Mouse (Mus musculus) myocyte (in vitro differentiated cells): ENCODE data around the gene Hsd17b13. TPM values are rescaled to one million over a fixed set of nuclear protein-coding genes. Genes with fewer than 3 reads are reported as not detected.

Experiments used
- H3K27me3 ChIP-seq: one replicate; pipeline ENCODE4 v1.6.1; 2011; ENCODE audit not compliant: control insufficient read depth, insufficient read depth, insufficient read length
- H3K36me3 ChIP-seq: one replicate; pipeline ENCODE4 v1.6.1; 2011; ENCODE audit not compliant: control insufficient read depth, insufficient read depth
- H3K4me2 ChIP-seq: one replicate; pipeline ENCODE4 v1.6.1; 2011; ENCODE audit warnings: low read depth, control low read depth
- H3K4me3 ChIP-seq: one replicate; pipeline ENCODE4 v1.5.1; 2011; ENCODE audit warnings: mild to moderate bottlenecking, control low read depth, moderate library complexity
- H3K79me2 ChIP-seq: one replicate; pipeline ENCODE4 v1.6.1; 2011; ENCODE audit not compliant: control insufficient read depth, insufficient read depth
- H3ac ChIP-seq: one replicate; pipeline ENCODE4 v1.6.1; 2011; ENCODE audit not compliant: control insufficient read depth, insufficient read length
- CEBPB ChIP-seq: IDR thresholded peaks from 2 replicates; pipeline ENCODE4 v1.6.1; 2011; ENCODE audit warnings: mild to moderate bottlenecking, moderate library complexity; ENCODE audit not compliant: poor library complexity, insufficient read depth, severe bottlenecking
- E2F4 ChIP-seq: IDR thresholded peaks from one replicate; pipeline ENCODE4 v1.6.1; 2011; ENCODE audit warnings: mild to moderate bottlenecking, control low read depth, moderate library complexity; ENCODE audit not compliant: insufficient read depth
- MAX ChIP-seq: IDR thresholded peaks from one replicate; pipeline ENCODE4 v1.6.1; 2011; ENCODE audit warnings: low read depth, mild to moderate bottlenecking, control low read depth
- MYOD1 ChIP-seq, 3 experiments: IDR thresholded peaks; one replicate each; pipeline ENCODE4 v1.6.1; 2011; ENCODE audit warnings: control low read depth in 2 of 3, low read depth in 2 of 3, mild to moderate bottlenecking in 2 of 3, moderate library complexity in 1 of 3; ENCODE audit not compliant: insufficient read length in 2 of 3, control insufficient read depth in 1 of 3
- MYOG ChIP-seq, 3 experiments: IDR thresholded peaks; one replicate each; pipeline ENCODE4 v1.6.1; 2011; ENCODE audit warnings: control low read depth in 2 of 3, low read depth in 2 of 3, mild to moderate bottlenecking in 2 of 3; ENCODE audit not compliant: insufficient read length in 2 of 3, control insufficient read depth in 1 of 3, insufficient read depth in 1 of 3
- POLR2A ChIP-seq: IDR thresholded peaks from one replicate; pipeline ENCODE4 v1.6.1; 2011; ENCODE audit warnings: low read depth, mild to moderate bottlenecking, control low read depth, moderate library complexity; ENCODE audit not compliant: insufficient read length
- POLR2AphosphoS2 ChIP-seq: IDR thresholded peaks from one replicate; pipeline ENCODE4 v1.6.1; 2011; ENCODE audit warnings: low read depth, control low read depth; ENCODE audit not compliant: insufficient read length
- REST ChIP-seq: IDR thresholded peaks from one replicate; pipeline ENCODE4 v1.6.1; 2011; ENCODE audit warnings: mild to moderate bottlenecking, control low read depth, moderate library complexity; ENCODE audit not compliant: insufficient read depth, insufficient read length
- SRF ChIP-seq: IDR thresholded peaks from one replicate; pipeline ENCODE4 v1.6.1; 2011; ENCODE audit warnings: low read depth; ENCODE audit not compliant: control insufficient read depth, insufficient read length
- TCF12 ChIP-seq: IDR thresholded peaks from one replicate; pipeline ENCODE4 v1.6.1; 2011; ENCODE audit warnings: mild to moderate bottlenecking, control low read depth; ENCODE audit not compliant: poor library complexity, insufficient read depth, severe bottlenecking
- TCF3 ChIP-seq: IDR thresholded peaks from one replicate; pipeline ENCODE4 v1.6.1; 2011; ENCODE audit warnings: low read depth, control low read depth; ENCODE audit not compliant: insufficient read length
- USF1 ChIP-seq: IDR thresholded peaks from one replicate; pipeline ENCODE4 v1.6.1; 2011; ENCODE audit warnings: low read depth, mild to moderate bottlenecking, control low read depth, moderate library complexity
- polyA plus RNA-seq: library from polyadenylated mRNA; unstranded; fragments of >200 nt; fragmentation: generic; extraction: Trizol; gene quantifications from one replicate; pipeline ENCODE4 v1.2.1, GENCODE M21; 2012; ENCODE audit warnings: missing spikeins

Hsd17b13 gene
- polyA plus RNA-seq, 1 experiment: 0.53 TPM

DNA sequence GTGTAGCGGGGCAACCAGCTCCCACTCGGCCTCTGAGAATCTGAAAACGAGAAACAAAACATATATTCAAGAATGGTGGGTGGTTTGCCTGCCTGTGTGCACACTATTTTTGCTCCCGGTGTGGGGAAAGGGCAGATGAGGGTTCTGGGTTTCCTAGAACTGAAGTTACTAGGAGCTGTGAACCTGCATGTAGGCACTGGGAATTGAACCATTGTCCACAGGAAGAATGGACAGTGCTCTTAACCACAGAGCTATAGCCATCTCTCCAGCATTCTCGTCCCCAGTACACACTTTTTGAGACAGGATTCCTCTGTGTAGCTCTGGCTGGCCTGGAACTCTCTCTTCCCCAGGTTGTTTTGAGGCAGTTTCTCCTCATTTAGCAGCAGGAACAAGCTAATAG lies 45.3 kb upstream of the Hsd17b13 start:
- no peak for TF ChIP-seq REST
- no peak for TF ChIP-seq MYOD1 (IDR thresholded peaks at IDR 0.05; ENCODE audit: control insufficient read depth in 1 of 3, insufficient read length in 2 of 3, low read depth in 2 of 3)
- no peak for TF ChIP-seq TCF3
- no peak for TF ChIP-seq TCF12
- no peak for TF ChIP-seq POLR2A
- no peak for TF ChIP-seq SRF
- TF ChIP-seq CEBPB: no peak
- TF ChIP-seq POLR2AphosphoS2: no peak
- no peak for TF ChIP-seq MYOG (IDR thresholded peaks at IDR 0.05; ENCODE audit: control insufficient read depth in 1 of 3, insufficient read depth in 1 of 3, insufficient read length in 2 of 3, low read depth in 2 of 3)
- TF ChIP-seq USF1: no peak
- TF ChIP-seq E2F4: no peak
- no peak for TF ChIP-seq MAX
- Histone ChIP-seq H3K4me2 (peak overlapping the region; percentile 97), H3K36me3 (no peaks in the 10 kb centered on the region), H3ac (no peak overlapping the region), H3K4me3 (peak overlapping the region; percentile 48), H3K79me2 (no peaks in the 10 kb centered on the region), H3K27me3 (no peaks in the 10 kb centered on the region)

DNA sequence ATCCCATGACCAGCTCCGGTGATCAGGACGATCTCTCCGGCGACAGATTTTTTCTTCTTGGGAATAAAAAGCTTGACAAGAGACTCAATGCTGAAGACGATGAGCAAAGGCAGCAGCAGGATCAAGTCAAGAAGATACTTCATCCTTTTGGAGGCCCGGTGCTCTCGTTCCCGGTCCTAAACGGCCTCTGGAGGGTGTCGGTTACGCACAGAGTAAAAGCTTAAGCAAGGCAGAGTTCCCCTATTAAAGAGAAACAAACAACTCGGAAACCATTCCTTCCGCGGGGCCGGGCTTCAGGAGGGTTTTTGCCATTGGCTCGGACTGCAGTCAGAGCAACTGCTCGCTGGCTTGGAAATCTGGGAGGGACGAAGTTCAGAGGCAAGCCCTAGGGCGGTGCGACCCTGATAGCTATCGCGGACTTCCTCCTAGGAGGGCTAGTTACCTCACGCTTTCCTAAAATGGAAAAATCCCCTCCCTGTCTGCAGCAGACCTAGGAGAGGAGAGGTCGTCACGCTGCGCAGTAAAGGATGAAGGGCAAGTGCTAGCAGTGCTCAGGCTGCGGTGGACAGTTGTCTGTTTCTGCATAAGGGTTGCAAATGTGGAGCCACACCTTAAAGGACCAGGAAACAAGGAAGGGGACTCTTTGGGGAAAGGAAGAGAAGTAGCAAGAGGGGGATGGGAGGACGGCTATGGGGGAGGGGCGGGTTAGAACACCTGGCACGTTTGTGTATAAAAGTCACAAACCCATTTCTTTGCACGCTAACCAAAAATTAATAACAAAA lies 44.6 kb upstream of the Hsd17b13 start, which contains the start of gene Hsd17b11:
Hsd17b11 (minus strand) TSS at position 323 of the 782 bp plus-strand sequence.
- peak within 1 kb of the TSS; percentile 97 for H3K4me2 ChIP-seq
- no peaks in the 10 kb centered on the region for H3K36me3 ChIP-seq
- no peaks in the 10 kb centered on the region for H3K27me3 ChIP-seq
- H3ac ChIP-seq: no peak within 1 kb of the TSS
- TF ChIP-seq POLR2AphosphoS2 (no peak), SRF (peak; percentile 72), USF1 (no peak), E2F4 (no peak), POLR2A (peak; percentile 26)
- no peaks in the 10 kb centered on the region for H3K79me2 ChIP-seq
- peak within 1 kb of the TSS; percentile 48 for H3K4me3 ChIP-seq

DNA sequence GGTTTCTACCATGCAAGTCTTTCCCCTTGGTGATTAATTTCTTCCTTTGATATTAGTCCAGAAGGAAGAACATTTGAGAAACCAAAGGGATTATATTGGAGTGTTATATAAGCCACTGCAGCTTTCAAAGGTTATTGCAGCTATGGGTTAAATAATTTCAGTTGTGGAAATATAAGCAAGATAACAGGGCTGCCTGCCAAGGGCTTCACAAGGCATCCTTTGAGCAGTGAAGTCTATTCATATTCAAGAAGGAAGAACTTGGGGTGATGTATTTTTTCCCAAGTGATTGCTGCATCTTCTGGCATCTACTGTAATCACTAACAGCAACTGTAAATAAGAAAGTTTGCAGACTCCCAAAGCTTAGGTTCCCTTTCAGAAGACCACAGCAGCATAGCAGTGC lies 34.2 kb upstream of the Hsd17b13 start:
- H3K36me3 ChIP-seq: no peaks in the 10 kb centered on the region
- TF ChIP-seq TCF3: no peak
- no peak for TF ChIP-seq TCF12
- TF ChIP-seq POLR2A: no peak
- no peak for TF ChIP-seq MYOG (IDR thresholded peaks at IDR 0.05; ENCODE audit: control insufficient read depth in 1 of 3, insufficient read depth in 1 of 3, insufficient read length in 2 of 3, low read depth in 2 of 3)
- no peak for TF ChIP-seq CEBPB
- no peak for TF ChIP-seq MYOD1 (IDR thresholded peaks at IDR 0.05; ENCODE audit: control insufficient read depth in 1 of 3, insufficient read length in 2 of 3, low read depth in 2 of 3)
- TF ChIP-seq MAX: no peak
- TF ChIP-seq REST: no peak
- no peak for TF ChIP-seq SRF
- no peak for TF ChIP-seq USF1
- no peak for TF ChIP-seq POLR2AphosphoS2
- no peak for TF ChIP-seq E2F4
- no peak overlapping the region for H3K4me3 ChIP-seq
- no peak overlapping the region for H3K4me2 ChIP-seq
- no peak overlapping the region for H3ac ChIP-seq
- no peaks in the 10 kb centered on the region for H3K27me3 ChIP-seq
- no peaks in the 10 kb centered on the region for H3K79me2 ChIP-seq

DNA sequence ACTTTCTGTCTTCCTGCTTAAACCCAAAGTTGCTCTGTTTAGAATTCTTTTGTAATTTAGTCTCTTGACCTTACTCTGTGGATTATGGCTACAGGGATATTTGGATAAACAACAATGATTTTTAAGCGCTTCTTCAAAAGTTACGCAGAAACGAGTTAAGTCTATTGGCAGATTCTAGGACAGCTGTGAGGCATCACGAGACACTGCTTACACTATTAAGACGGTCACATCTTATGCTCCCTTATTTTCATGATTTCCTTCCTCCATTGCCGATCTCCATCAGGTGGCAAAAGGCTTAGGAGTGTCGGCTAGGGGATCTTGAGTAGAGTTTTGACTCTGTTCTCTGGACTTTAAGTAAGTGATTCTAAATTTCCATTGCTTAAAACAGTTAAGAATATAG lies 33.1 kb upstream of the Hsd17b13 start:
- H3K27me3 ChIP-seq: no peaks in the 10 kb centered on the region
- no peak overlapping the region for H3ac ChIP-seq
- H3K4me2 ChIP-seq: no peak overlapping the region
- H3K4me3 ChIP-seq: no peak overlapping the region
- H3K36me3 ChIP-seq: no peaks in the 10 kb centered on the region
- TF ChIP-seq USF1 (no peak), TCF3 (no peak), E2F4 (no peak), SRF (no peak), TCF12 (no peak), MAX (no peak), MYOD1 (IDR thresholded peaks at IDR 0.05; ENCODE audit: control insufficient read depth in 1 of 3, insufficient read length in 2 of 3, low read depth in 2 of 3) (no peak), REST (no peak), POLR2AphosphoS2 (no peak), MYOG (IDR thresholded peaks at IDR 0.05; ENCODE audit: control insufficient read depth in 1 of 3, insufficient read depth in 1 of 3, insufficient read length in 2 of 3, low read depth in 2 of 3) (no peak), CEBPB (no peak), POLR2A (no peak)
- H3K79me2 ChIP-seq: no peaks in the 10 kb centered on the region

DNA sequence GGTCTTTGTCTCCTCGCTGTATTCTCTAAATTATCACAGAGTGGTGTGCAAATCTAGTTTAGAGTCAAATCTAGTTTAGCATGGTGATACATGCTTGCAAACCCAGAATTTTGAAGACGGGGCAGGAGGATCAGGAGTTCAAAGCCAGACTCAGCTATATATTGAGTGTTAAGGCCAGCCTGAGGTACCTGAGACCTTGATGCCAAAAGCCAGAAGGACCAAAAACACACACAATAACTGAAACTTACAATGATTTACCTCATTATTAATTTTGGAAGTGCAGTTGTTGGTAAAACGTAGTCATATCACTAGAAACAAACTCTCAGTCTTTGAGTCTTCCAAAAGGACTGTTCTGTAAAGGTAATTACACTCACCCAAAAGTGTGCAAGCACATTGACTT lies 32.2 kb upstream of the Hsd17b13 start:
- H3K4me2 ChIP-seq: no peak overlapping the region
- H3K79me2 ChIP-seq: no peaks in the 10 kb centered on the region
- H3K27me3 ChIP-seq: no peaks in the 10 kb centered on the region
- H3ac ChIP-seq: no peak overlapping the region
- TF ChIP-seq CEBPB: no peak
- TF ChIP-seq POLR2AphosphoS2: no peak
- no peak for TF ChIP-seq USF1
- no peak for TF ChIP-seq POLR2A
- no peak for TF ChIP-seq TCF3
- TF ChIP-seq E2F4: no peak
- no peak for TF ChIP-seq SRF
- TF ChIP-seq TCF12: no peak
- no peak overlapping the region for H3K4me3 ChIP-seq
- H3K36me3 ChIP-seq: no peaks in the 10 kb centered on the region
